Mouse (Mus musculus) MN1 (cell line): Measurements from ENCODE around the gene Mt2.
"Not testable (repeated sequence)": the region's sequence is repeated elsewhere in the genome, so short reads cannot be mapped to it uniquely, and the experiment has no call there.

Source experiments
- DNase-seq: peaks from one replicate; pipeline ENCODE4 v3.0.0-alpha.2; 2016; ENCODE audit warnings: low spot score

Gene Mt2

DNA sequence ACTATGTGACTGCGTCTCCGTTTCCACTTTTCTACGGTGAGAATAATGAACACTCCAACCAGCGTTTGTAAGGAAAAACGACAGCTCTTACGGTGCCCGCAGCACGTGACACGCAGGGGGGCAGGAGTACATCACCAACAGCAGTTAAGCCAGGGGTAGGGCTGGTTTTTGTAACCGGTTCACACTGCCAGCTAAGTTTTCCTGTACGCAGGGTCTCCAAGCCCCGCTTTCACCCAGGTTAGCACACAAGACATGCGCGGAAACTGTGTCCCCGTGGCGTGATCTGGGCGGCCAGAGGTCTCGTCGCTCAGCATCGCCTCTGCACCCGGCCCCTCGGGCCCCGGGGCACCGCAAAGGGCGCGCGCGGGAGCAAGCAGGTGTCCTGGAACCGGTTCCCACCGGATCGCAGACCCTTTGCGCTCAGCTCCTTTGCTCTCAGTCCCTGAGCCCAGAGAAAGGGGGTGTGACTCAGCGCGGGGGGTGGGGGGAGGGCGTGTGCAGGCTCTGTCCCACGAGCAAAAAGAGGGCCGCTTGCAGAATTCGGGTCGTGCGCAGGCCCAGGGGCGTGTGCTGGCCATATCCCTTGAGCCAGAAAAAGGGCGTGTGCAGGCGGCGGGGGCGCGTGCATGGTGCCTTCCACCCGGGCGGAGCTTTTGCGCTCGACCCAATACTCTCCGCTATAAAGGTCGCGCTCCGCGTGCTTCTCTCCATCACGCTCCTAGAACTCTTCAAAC is at the start of gene Mt2:
TSS of gene Mt2 (plus strand) at position 590 of the 734 bp plus-strand sequence.
- peak; percentile 79 for DNase-seq

GRCm38 (mm10) chr8:94122711-94123468 is 49.6 kb upstream of the Mt2 start:
- no peak for DNase-seq

DNA sequence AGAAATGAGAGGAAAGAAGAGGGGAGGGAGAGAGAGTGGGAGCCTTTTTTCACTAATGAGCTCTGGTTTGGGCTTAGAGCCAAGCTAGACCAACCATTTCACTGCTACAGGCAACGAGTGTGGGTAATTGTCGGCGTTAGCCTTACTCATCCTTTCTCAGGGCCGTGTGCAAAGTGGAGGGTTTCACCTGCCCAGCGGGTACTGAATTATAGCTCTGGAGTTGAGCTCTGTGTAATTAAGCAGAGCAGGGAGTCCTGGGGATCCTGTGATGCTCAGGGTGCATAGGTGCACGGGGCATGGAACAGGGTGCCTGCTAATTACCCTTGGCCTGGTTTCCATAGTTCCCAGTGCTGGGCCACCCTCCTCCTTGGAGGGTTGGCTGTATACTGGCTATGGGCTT is 44.8 kb upstream of the Mt2 start:
- peak; percentile 43 for DNase-seq

DNA sequence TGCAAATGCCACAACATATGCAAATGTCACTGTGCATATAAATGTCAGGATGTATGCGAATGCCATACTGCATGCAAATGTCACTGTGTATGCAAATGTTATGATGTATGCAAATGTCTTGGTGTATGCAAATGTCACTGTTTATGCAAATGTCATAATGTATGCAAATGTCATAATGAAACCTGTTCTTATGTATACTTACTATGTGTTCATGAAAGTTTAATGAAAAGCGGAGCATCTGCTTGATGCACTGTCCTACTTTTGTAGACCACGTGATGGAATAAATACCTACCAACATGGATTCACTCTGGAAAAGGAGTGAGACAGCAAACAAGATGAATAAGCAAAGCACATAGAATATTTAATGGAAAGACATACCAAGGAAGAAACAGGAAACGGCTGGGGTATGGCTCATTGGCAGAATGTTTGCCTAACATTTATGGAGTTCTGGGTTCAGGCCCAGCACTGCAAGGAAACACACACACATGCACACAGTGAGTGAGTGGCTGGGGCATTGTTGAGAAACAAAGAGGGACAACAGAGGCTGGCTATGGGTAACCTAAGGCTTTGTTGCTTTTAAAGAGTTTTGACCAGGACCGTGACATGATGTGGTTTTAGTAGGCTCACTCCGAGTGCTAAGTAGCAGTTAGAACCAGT is 43.2 kb upstream of the Mt2 start:
- no peak for DNase-seq

GRCm38 (mm10) chr8:94130126-94130525 is 42.3 kb upstream of the Mt2 start:
- DNase-seq: no peak

DNA sequence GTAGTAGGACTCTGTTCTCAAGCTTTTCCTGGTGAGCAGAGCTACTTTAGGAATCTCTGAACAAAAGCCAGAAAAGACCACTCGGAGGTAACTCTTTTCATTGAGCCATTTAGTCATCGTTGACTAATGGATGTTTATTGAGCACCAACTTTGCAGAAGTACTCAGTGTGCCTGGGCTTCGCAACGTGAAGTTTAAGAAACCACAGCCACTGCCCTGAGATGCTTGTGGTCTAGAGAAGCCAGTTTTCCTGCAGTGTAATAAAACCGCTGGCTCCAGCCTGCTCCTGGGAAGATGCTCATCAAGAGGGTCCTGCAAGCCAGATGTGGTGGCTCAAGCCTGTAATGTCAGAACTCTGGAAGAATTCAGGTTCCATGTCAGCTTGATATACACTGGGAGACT is 40.4 kb upstream of the Mt2 start:
- DNase-seq: no peak

- not testable (repeated sequence) for DNase-seq
These were observed 37.9 kb upstream of the Mt2 start for GRCm38 (mm10) chr8:94134601-94135000.

DNA sequence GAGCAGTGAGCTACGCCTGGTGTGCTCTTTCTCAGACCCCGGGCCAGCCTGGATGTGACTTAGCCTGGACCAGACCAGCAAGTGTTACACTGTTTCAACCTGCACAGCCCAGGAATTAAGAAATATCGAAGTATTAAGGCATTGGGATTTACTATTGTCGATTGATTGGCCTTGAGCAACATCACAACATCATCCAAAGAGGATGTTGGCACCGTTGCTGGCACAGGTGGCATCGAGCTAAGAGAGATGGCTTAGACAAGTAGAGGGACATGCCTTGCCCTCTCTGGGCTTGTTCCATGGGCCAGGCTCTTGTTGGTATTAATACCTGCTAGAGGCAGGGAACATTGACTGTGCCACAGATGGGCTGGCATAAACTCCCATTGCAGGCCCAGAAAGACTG is 36.9 kb upstream of the Mt2 start:
- no peak for DNase-seq

DNA sequence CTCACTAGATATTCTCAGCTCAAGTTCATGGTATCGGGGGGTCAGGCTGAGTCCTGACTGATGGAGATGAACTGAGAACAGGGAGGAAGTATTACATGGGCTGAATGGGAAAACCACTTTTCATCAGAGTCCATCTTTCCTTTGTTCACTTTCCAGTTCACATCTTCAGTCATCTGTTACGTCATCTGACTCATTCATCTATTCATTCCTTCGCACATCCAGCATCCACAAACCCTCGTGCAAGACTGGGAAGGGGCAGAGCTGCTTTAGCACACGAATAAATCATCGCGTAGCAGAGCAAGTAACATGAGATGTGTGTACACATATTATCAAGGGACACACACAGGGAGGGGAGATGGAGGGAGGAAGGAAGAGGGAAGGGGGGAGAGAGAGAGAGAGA is 36.3 kb upstream of the Mt2 start:
- DNase-seq: no peak

DNA sequence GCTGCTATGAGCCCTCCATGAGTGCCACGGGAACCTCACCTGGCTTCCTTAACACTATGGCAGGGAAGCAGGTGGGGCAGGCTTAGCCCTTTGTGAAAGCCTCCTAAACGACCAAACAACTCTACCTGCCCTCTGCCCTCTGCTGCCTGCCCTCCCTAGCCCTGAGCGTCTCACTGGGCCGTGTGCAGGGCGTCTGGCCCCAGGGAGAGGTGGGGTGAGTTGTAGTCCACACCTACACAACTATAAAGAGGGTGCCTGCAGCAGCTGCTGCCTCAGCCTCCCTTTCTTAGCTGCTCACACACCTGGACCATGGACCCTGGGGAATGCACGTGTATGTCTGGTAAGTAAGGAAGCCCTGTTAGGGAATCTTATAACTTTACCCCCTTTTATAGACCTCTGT is 35.5 kb upstream of the Mt2 start, which contains the start of gene Mt4:
TSS of gene Mt4 (plus strand) at position 265 of the 400 bp plus-strand sequence.
- no peak for DNase-seq

DNA sequence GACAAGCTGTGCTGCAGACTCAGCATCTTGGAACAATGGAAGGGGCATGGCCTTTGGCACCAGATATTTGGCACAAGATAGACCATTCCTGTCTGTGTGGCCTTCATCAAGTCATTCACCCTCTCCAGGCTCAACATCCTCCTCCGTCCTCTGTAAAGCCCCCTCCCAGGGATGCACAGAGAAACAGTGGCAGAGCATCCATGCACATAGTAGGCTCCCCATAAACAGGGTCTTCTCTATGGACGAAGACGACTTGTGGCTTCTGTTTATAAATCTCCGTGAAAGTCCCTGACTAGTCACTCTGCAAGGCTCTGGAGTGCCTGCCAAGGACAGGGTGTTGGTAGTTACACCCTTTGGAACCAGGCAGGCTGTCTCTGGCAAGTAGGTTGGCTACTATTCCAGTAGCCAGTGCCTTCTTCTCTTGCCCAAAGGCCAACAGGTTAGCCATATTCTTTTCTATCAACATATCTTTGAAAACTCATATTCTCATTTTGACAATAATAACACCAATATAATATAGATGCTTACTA is 32.1 kb upstream of the Mt2 start:
- no peak for DNase-seq

DNA sequence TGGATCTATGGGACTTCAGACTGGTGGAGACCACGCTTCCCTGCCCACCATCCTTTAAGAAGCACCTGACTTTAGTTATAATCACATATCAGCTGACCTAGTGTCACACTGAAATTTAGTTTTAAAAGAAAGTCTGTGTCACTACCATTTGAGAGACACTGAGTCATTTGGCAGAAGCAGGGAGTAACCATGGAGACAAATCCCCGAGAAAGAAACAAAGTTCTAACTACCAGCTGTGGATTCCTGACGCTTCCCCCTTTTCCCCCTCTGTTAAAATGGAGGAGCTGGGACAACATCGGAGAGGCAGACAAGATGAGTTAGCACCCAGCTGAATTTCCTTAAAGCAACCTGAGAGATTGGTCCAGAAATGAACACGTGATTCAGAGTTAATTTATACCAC is 24.2 kb upstream of the Mt2 start:
- DNase-seq: no peak

GRCm38 (mm10) chr8:94150925-94151324 is 21.5 kb upstream of the Mt2 start:
- no peak for DNase-seq

DNA sequence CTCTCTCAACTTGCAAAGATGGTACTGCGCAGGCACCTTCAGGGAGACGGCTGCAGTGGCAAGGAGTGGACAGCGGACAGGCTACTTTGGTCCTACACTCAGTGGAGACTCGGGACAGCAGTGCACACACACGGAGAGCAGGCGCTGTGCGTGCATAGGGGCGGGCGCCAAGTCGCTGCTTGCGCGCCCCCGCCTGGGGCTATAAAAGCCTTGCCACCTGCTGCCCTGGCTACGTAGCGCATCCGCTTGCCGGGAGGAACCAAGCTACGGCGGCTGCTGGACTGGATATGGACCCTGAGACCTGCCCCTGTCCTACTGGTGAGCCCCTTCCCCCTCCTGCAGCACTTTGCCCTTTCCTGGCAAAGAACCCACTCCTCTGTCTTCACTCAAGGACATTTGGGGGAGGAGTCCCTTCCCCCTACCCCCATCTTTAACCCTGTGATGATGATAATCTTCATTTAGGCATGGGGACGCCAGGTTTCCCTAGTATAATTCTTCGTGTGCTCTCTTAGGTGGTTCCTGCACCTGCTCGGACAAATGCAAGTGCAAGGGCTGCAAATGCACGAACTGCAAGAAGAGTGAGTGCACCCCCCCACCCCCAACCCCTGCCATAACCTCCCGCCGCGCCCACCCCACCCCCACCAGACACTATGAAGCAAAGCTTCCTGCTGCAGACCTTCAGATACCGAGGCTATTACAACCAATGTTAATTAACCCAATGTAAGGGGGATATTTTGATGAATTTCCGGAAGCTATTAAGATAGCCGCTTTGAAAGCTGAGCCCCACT is 19.8 kb upstream of the Mt2 start, which contains the start of gene Mt3:
TSS of gene Mt3 (plus strand) at position 95 of the 788 bp plus-strand sequence.
- DNase-seq: peak; percentile 86

- DNase-seq: peak; percentile 23
These were observed 19.0 kb upstream of the Mt2 start for GRCm38 (mm10) chr8:94153451-94153850.

DNA sequence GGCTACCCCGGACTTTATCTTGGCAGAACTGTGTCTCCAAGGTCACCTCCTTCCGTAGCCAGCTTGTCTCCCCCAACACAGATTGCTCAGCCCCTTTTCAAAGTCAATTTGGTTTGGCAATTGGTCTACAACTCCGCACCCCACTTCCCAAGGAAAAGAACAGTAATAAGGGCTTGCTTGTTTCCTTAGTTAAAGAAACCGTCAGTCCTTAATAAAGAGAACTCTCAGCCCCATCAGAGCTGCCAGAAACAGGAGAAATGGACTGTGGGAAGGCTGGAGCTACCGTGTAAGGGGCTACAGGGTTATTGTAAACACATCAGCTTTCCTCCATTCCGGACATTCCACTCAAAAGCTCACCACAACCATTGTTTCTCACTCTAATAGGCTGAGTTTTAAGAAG is 17.9 kb upstream of the Mt2 start:
- DNase-seq: no peak

- no peak for DNase-seq
These were observed 16.4 kb upstream of the Mt2 start for GRCm38 (mm10) chr8:94156092-94156491.

- not testable (repeated sequence) for DNase-seq
These were observed 6.7 kb upstream of the Mt2 start for GRCm38 (mm10) chr8:94165772-94166171.

GRCm38 (mm10) chr8:94167244-94167643 is 5.2 kb upstream of the Mt2 start:
- peak; percentile 93 for DNase-seq

DNA sequence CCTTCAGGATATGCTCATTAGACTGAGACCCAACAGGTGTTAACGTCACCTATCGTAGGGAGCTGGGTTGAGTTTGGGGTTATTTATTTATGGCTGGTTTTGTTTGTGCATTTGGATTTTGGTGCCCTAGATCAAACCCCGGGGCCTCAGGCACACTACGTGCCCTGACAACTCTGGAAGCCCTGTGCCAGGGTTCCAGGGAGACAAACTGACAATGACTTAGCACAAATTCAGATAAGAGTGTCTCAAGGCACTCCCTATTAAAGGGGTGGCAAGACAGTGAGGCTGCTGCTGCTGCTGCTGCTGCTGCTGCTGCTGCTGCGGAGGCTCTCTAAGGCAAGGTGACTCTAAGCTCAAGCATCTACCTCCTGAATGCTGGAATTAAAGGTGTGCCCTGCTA is 2.9 kb upstream of the Mt2 start:
- no peak for DNase-seq

DNA sequence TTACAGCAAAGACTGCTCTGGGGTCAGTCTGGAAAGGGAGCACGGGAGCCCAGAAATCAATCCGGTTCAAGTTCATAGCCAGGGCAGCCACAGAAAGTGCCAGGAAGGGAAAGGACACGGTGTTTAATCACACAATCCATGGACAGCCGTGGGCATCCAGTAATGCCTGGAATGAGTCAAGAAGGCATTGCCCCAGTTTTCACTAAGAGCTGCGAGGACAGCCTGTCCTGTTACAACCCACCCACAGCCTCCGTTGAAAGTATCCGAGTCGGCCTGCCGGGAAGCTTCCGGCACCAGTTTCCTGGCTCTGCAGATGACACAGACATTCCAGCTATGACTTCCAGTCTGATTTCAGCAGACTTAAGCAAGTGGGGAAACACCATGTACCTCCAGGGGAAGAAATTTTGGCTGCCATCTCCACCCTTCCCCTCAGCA is 1.1 kb upstream of the Mt2 start:
- DNase-seq: no peak
